Mouse (Mus musculus): ENCODE measurements around the gene Stt3b.
A peak's percentile ranks its signal among the peaks of the same experiment; 100 is the strongest.

Gene Stt3b

DNA sequence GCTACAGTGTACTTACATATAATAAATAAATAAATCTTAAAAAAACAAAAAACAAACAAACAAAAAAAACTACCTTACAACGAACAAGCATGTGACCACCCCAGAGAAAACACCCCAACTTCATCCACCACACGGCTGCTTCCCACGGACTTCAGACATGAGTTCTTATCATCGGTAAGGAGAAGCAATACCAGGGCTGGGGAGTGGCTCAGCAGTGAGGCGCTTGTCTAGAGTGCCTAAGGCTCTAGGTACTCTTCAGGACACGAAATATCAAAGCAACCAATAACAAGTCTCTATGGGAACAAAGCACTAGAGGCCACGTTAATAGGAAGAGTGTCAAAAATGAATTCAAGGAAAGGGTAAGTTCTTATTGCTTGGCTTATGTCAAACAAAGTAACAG, 49.8 kb downstream of the Stt3b start:
- DNase-seq, result no peak

GRCm38 (mm10) chr9:115259866-115260265, 50.4 kb downstream of the Stt3b start:
- no peak for DNase-seq

- DNase-seq, result no peak
Observed at GRCm38 (mm10) chr9:115257733-115258286, 52.4 kb downstream of the Stt3b start.

- no peak for DNase-seq
Observed at GRCm38 (mm10) chr9:115249145-115249544, 61.1 kb downstream of the Stt3b start.

DNA sequence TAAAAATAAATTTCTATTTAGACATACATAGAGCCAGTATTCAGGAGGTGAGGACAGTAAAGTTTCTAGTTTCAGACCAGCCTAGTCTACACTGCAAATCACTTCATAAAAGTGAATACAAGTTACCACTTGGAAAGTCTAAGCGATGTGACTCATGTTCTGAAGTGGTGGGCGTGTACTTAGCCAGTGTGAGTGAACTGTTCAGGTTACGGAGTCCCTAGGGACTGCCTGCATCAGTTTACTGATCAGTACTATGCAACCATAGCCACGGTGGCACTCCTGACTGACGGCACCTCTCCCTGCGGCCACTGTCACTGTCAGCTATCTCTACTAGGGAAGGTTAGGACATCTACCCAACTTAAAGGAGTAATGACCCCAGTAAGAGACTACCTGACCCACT, 65.1 kb downstream of the Stt3b start:
- DNase-seq, result no peak

- no peak for DNase-seq
Observed at GRCm38 (mm10) chr9:115243630-115244029, 66.6 kb downstream of the Stt3b start.

DNA sequence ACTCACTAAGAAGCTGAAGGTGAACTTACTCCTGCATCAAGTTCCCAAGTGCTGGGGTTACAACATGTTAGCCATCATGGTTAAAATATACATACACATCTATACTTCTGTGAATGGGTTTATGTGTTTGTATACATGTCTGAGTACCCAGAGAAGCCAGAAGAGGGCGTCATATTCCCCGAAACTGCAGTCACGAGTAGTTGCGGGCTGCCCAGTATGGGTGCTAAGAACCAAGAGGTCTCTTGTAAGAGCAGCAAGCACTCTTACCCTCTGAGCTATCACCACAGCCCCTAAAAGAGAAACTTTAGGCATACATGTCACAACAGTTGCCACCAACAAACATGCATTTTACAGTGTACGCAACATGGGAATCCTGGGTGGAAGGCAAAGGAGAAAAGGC, 70.4 kb downstream of the Stt3b start:
- DNase-seq, result no peak

DNA sequence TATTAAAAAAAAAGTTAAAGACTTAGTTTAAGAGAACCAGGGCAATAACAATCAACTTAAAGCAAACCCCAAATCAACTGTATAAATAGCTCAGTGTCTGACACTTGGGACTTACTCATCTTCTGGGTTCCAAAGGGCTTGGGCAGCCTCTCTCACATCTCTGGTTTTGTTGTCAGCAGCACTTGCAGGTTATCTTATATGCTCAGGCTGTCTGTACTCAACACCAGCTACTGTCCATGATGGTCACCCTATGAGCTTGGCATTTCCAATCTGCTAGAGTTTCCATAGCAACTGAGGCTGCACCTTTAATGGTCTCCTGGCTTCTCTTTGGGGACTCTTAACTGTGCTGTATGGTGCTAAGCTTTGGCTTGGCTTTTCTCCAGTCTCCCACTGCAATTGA, 72.3 kb downstream of the Stt3b start:
- DNase-seq, result no peak

DNA sequence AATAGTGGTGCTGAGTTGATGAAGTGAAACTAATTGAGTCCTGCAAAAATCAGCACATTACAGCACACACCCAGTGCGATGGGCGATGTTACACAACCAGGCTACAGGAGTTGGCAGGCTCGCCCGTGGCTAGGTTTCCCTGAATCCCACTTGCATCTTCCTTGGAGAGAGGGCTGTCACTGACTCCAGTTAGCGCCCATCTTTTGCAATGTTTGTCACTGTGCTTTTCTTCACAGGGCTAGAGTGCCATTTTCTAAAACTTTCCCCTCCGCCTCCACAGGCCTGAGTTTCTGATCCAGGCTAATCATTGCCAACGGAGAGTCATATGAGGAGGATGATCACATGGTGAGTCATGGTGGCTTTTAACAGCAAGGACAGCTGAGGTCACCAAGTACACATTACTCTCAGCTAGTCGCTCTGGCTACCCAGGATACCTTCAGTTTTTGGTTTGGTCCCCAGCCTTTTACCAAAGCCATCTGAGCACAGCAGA, 73.8 kb downstream of the Stt3b start:
- peak; percentile 39 for DNase-seq

- DNase-seq, result no peak
Observed at GRCm38 (mm10) chr9:115234561-115234960, 75.7 kb downstream of the Stt3b start.

DNA sequence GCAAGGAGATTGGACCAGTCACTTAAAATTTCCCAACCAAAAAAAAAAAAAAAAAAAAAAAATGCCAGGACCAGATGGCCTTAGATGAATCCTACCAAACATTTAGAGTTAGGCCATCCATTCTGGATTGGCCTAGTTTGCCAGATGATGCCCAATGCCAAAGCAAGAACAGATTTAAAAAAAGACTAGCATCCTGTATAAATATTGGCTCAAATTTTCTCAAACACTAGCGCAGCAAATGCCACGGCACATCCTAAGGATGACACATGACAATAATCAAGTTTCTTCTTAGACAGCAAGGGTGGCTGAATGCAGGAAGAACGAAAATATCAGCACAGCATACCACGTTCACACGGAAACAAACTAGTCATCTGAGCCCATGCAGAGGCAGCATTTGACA, 76.5 kb downstream of the Stt3b start:
- DNase-seq, result no peak

DNA sequence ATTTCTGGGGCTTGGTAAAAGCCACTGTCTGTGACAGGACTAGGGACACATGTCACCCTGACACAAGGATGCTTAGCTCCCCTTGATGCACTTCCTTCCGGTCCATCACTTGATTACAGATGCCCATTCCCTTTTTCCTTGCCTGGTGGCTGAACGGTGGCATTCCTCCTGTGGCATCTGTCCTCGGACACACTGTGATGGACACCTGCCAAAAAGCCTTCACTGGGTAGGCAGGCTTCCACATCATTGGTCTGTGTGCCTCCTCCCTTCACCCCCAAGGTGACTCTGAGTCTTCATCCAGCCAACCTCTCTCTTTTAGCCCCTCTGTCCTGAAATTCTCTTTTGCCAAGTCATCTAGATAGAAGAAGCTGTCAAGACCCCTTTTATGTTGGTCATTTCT, 78.7 kb downstream of the Stt3b start:
- DNase-seq, result no peak

DNA sequence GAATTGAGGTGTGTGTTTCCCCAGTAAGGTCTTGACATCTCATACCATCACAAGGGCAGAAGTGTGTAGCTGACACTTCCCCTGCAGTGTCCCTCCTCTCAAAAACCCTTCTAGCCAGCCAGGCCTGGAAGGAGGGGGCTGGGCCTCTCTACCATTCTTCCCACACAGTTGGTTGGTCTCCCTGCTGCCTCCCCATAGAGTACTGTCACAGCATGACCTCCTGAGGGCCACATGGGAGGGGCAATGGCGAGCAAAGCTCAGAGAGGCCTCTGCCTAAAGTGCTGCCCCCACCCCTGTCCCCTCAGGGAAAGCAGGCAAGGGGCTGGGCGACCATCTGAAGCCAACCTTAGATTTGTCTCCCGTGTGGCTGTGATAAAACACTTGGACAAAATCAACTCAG, 80.1 kb downstream of the Stt3b start:
- no peak for DNase-seq

- DNase-seq, result no peak
Observed at GRCm38 (mm10) chr9:115229676-115230075, 80.5 kb downstream of the Stt3b start.

GRCm38 (mm10) chr9:115229145-115229544, 81.1 kb downstream of the Stt3b start:
- DNase-seq, result no peak

DNA sequence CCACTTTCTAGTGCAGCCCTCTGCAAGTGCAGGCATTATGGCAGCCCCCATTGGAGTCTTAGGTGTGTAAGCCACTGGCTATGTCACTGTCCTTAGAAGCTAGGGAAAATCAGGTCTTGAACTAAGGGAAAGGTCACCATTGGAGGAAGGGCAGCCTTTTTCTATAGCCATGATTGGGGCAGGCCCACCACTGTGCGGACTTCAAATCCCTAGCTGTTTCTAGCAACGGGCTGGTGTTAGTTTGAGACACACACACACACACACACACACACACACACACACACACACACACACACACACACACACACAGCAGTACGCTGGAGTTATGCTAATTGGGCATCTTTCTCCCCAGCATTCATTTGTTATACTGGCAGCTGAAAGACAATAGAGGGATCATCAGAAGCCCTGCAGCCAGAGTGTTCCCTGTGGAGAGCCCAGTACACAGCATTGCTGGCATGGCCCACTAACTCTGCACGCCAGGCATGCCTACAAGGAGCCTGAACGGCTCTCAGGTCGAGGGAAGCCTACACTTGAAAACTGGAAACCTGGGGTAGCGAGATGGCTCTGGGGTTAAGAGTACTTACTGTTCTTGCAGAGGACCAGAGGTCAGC, 85.4 kb downstream of the Stt3b start:
- no peak for DNase-seq

DNA sequence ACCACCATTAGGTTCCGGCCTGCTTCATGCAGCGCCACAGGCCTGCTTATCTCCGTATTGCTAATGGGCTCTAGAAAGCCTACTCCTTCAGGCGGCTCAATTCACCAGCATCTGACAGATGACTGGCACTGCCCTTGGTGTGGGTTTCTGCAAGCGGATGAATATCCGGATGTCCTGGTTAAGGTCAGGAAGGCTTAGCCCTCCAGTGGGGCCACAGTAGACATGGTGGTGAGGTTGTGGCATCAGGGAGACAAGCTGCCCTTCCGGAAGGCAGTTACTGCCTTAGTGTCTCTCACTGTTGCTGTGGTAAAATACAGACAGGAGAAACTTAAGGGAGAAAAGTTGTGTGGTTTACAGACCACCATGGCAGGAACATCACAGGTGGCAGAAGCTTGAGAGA, 89.0 kb downstream of the Stt3b start:
- DNase-seq, result no peak

DNA sequence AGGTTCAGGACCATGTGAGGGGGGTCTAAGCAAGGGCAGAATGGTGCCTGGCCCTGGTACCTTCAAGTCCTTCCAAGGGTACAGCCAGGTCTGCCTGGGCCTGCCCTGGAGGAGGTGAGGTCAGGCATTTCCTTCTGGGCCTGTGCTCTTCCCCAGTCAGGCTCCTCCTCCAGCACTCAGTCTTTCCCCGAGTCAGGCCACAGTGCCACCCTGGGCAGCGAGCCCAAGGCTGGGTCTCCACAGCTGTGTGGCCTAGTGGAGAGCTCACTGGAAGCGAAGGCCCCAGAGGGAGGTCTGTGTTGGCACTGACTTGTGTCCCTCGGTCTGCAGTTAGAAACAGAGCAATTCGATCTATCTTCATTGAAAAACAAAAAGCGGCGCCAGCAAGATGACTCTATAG, 89.8 kb downstream of the Stt3b start:
- no peak for DNase-seq

- no peak for DNase-seq
Observed at GRCm38 (mm10) chr9:115217984-115218383, 92.2 kb downstream of the Stt3b start.

DNA sequence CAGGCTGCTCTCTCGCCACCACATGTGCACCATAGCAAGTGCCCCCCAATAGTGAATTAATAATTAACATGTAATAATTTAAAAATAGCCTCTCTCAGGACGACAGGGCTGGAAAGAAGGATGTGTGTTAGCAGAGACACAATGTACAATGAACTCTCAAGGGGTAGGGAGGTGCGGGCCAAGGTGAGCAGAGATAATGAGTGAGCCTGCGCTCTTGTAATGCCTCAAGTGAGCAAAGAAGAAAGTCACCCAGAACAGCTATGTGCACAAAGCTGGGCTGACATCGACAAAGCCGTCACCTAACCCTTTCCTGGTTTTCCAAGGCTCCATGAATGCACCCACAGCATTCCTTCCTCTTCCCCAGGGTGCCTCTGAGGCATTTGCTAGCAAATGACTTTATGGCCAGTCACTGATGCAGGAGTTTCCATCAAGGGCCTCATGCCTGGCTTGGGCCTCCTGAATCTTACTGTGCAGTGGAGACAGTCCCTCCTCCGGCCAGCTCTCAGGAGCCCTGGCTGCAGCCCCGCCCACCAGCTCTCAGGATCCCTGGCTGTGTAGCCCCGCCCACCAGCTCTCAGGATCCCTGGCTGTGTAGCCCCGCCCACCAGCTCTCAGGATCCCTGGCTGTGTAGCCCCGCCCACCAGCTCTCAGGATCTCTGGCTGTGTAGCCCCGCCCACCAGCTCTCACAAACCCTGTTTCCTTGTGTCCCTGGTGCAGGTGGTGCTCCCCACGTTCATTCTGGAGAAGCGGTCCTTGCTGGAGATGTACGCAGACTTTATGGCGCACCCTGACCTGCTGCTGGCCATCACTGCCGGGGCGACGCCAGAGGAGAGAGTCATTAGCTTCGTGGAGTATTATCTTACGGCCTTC, 94.2 kb downstream of the Stt3b start:
- peak; percentile 52 for DNase-seq

- peak; percentile 7 for DNase-seq
Observed at GRCm38 (mm10) chr9:115214572-115215571, 95.3 kb downstream of the Stt3b start.

DNA sequence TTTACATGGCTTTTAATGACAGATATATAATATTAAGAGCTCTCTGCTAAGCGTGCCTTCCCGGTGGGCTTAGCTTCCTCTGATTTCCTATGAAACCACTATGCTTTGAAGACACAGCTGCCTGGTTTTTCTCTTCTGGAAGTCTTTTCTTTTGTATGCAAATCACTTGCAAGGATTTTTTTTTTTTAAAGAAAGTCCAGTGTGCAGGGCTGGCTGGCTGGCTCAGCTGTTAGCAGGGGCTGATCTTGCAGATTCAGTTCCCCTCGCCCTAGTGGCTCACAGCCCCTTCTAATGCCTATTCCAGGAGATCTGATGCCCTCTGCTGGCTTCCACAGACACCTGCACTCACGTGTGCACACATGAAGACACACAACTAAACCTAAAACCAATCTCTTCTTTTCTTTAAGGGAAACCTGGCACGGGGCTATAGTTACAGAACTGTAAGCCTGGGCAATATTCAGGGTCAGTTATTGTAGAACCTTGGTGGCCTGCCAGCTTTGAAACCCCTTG, 96.4 kb downstream of the Stt3b start:
- no peak for DNase-seq

- no peak for DNase-seq
Observed at GRCm38 (mm10) chr9:115210535-115210934, 99.7 kb downstream of the Stt3b start.
